Mouse (Mus musculus) gastrocnemius, adult 8-10 months (tissue): Measurements from ENCODE around the gene Olfr455. TPM values are rescaled to one million over a fixed set of nuclear protein-coding genes. Genes with fewer than 3 reads are reported as not detected.

ENCODE experiments used
- DNase-seq, 2 experiments: peaks; one replicate each; pipeline ENCODE4 v3.0.0; 2022; ENCODE audit warnings: low spot score in 2 of 2
- total RNA-seq, 4 experiments: library from RNA; stranded (reverse); gene quantifications; 2 replicates each; pipeline ENCODE4 v1.2.4; 2022

Olfr455 gene
- total RNA-seq, 4 experiments from 2014 or later: not detected

DNA sequence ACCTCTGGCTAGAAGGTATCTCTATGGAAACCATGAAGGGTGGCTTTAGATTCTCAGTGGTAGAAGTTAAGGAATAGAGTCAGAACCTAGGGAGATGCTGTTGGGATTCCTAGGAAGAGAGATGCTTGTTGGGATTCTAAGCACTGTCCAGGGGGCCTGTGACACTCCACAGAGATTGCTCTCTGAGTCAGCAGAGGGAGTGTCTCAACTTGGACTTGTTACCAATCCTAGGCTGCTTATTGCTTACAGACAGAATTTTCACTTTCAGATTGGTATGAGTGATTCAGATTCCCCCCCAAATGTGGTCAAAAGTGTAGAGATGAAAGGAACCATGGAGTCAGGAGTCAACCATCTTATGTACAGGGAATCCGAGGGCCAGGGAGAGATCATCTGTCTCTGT is 57.7 kb downstream of the Olfr455 start:
- no peak for DNase-seq

DNA sequence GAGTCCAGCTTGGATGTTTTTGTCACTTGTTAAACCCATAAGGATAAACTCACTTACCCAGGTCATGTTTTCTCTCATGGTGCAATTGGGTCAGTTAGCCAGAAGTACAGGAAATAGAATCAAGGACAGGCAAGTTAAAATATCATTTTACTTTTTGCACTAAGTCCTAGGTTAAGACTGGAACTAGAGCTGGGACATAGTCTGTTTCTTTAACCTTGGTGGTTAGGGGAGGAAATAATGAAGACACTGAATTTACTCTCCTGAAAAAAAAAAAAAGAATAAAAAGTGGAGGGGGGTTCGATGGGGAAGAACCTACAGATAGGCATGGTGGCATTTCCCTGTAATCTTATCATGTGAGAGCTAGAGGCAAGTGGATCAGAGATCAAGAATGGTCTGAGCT is 60.3 kb downstream of the Olfr455 start, which contains the start of gene Olfr456:
Olfr456 (minus strand) TSS at position 101 of the 400 bp plus-strand sequence.
- no peak for DNase-seq

Other genes with a start within 250 kb of the Olfr455 start
- under 1 TPM; 0.08 to 0.41 (median 0.21) TPM for gene Fam131b, start 222.9 kb downstream of the Olfr455 start, total RNA-seq
- 10 to 100 TPM; 12.1 to 15.9 (median 13.7) TPM for gene Zyx, start 198.0 kb downstream of the Olfr455 start, total RNA-seq
- gene Epha1, start 174.3 kb downstream of the Olfr455 start, total RNA-seq: under 1 TPM in 2 of 4 experiments, not detected in 2; 0.07 to 0.10 TPM
- gene Tas2r143, start 147.3 kb downstream of the Olfr455 start, total RNA-seq: not detected
- not detected for gene Tas2r135, start 142.2 kb downstream of the Olfr455 start, total RNA-seq
- gene Tas2r126, start 113.1 kb downstream of the Olfr455 start, total RNA-seq: not detected
- not detected for gene Olfr458, start 82.4 kb downstream of the Olfr455 start, total RNA-seq
- gene Olfr457, start 71.3 kb downstream of the Olfr455 start, total RNA-seq: not detected
- gene Olfr456, start 60.4 kb downstream of the Olfr455 start, total RNA-seq: not detected
- not detected for gene Tcaf3, start 50.1 kb upstream of the Olfr455 start, total RNA-seq
- 1 to 10 TPM; 1.2 to 2.0 (median 1.5) TPM for gene Tcaf2, start 97.7 kb upstream of the Olfr455 start, total RNA-seq
- 1 to 10 TPM; 3.9 to 6.3 (median 4.7) TPM for gene Tcaf1, start 162.5 kb upstream of the Olfr455 start, total RNA-seq
- not detected for gene Olfr453, start 191.8 kb upstream of the Olfr455 start, total RNA-seq
- gene Olfr38, start 208.8 kb upstream of the Olfr455 start, total RNA-seq: not detected
- not detected for gene Olfr452, start 237.5 kb upstream of the Olfr455 start, total RNA-seq